Mouse (Mus musculus) midbrain, postnatal 0 days (tissue): Measurements from ENCODE around the gene Gm3072. TPM values are rescaled to one million over a fixed set of nuclear protein-coding genes. Genes with fewer than 3 reads are reported as not detected.
"Not testable (repeated sequence)": the region's sequence is repeated elsewhere in the genome, so short reads cannot be mapped to it uniquely, and the experiment has no call there.

ENCODE experiments used
- ATAC-seq: fragments of 200-750 bp; cut with Nextera tagmentation; 2 replicates; pipeline ENCODE4 v1.8.0; 2017; ENCODE audit warnings: moderate number of reproducible peaks, mild to moderate bottlenecking, moderate TSS enrichment, moderate library complexity; ENCODE audit not compliant: low FRiP score
- DNase-seq: peaks from one replicate; pipeline ENCODE4 v3.0.0-alpha.2; 2015; ENCODE audit warnings: low spot score
- H3K27ac ChIP-seq: fragments of 300-500 bp; sonication (generic); 2 replicates; pipeline ENCODE4 v1.5.1; 2014; ENCODE audit warnings: low read depth, mild to moderate bottlenecking, low read length, mixed read lengths
- H3K27me3 ChIP-seq: fragments of 300-500 bp; sonication (generic); 2 replicates; pipeline ENCODE4 v1.6.1; 2014; ENCODE audit warnings: low read length, control low read depth, mixed read lengths; ENCODE audit not compliant: insufficient read depth
- H3K36me3 ChIP-seq: fragments of 300-500 bp; sonication (generic); 2 replicates; pipeline ENCODE4 v1.6.1; 2014; ENCODE audit warnings: low read length, control low read depth, mixed read lengths; ENCODE audit not compliant: insufficient read depth
- H3K4me1 ChIP-seq: fragments of 300-500 bp; sonication (generic); 2 replicates; pipeline ENCODE4 v1.6.1; 2014; ENCODE audit warnings: mild to moderate bottlenecking, control low read depth, antibody characterized with exemption, low read length, mixed read lengths; ENCODE audit not compliant: insufficient read depth
- H3K4me2 ChIP-seq: fragments of 300-500 bp; sonication (generic); 2 replicates; pipeline ENCODE4 v1.6.1; 2014; ENCODE audit warnings: low read depth, mild to moderate bottlenecking, low read length, mixed read lengths; ENCODE audit not compliant: poor library complexity, severe bottlenecking
- H3K4me3 ChIP-seq: fragments of 300-500 bp; sonication (generic); 2 replicates; pipeline ENCODE4 v1.5.1; 2014; ENCODE audit warnings: low read depth, mild to moderate bottlenecking, low read length, moderate library complexity
- H3K9ac ChIP-seq: fragments of 300-500 bp; sonication (generic); replicated peaks from 2 replicates; pipeline ENCODE4 v1.6.1; 2014; ENCODE audit warnings: mild to moderate bottlenecking, low read length, moderate library complexity, mixed read lengths; ENCODE audit not compliant: poor library complexity, severe bottlenecking
- H3K9me3 ChIP-seq: fragments of 300-500 bp; sonication (generic); 2 replicates; pipeline ENCODE4 v1.6.1; 2016; ENCODE audit warnings: low read length, control low read depth
- WGBS: fragments of 180-500 bp; shearing (Covaris S2); extraction: QIAGEN DNeasy Blood & Tissue Kit; methylation state at CpG from one replicate; pipeline ENCODE4 v1.1.7; 2014; 5-methylcytosine and 5-hydroxymethylcytosine counted together
- polyA plus RNA-seq: library from polyadenylated mRNA; unstranded; fragments of >200 nt; fragmentation: Nextera tagmentation; extraction: Ambion mirVana; gene quantifications from 2 replicates; pipeline ENCODE4 v1.2.1, GENCODE M21; 2015
- total RNA-seq: library from RNA; depleted of rRNA; stranded (reverse); fragments of >200 nt; gene quantifications from 2 replicates; pipeline ENCODE4 v1.2.3, GENCODE M21; 2014; rRNA removed

The Gm3072 gene
- total RNA-seq (not detected in 2 replicates), polyA plus RNA-seq (not detected in 2 replicates)

GRCm38 (mm10) chr14:41624512-41624911, at the start of gene Gm3072:
TSS of gene Gm3072 (minus strand) at chr14:41624612.
- H3K9me3 ChIP-seq, H3K4me2 ChIP-seq, H3K27ac ChIP-seq, DNase-seq, ATAC-seq, H3K4me3 ChIP-seq, H3K9ac ChIP-seq, H3K4me1 ChIP-seq, H3K36me3 ChIP-seq, H3K27me3 ChIP-seq: not testable (repeated sequence)
- WGBS: 79% methylated on average over 1 of the region's 2 CpGs

DNA sequence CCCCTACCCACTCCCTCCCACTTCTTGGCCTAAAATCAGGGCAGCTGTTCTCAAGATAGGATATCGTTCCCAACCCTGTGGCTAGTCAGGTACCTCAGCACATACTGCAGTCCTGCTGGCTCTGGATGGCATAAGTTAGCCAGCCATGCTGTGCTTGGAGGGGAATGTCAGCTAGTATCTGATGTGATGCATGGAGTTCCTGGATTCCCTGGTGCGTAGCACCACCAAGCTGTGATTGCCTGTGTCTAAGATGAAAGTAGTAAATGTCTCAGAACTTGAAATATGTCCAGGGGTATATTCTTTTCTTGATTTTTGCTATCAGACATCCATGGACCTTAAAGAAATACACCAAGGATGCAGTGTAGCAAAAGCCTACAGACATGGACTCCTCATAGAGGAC, 23.8 kb upstream of the Gm3072 start:
- DNase-seq, H3K4me3 ChIP-seq, H3K4me2 ChIP-seq, H3K4me1 ChIP-seq, H3K36me3 ChIP-seq, ATAC-seq, H3K27me3 ChIP-seq, H3K27ac ChIP-seq, H3K9me3 ChIP-seq, H3K9ac ChIP-seq: not testable (repeated sequence)
- 76% methylated on average over 2 of the region's 2 CpGs for WGBS

DNA sequence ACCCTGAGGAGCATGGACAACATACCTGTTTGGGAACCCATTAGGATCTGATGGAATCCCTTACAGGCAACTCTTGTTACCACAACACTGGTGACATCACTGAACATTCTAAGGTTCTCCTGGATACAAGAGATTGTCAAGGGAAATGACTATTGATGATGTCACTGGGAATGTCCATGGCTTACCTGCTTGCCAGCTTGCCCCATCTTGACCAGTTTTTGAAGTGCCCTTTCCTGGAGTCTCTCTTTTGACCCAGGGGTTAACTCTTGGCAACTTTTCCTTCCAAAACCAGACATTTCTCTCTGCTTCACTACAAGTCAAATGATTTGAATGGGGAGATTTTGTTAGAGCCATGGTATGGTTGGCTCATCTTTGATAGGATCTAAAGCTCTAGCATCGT, 22.0 kb upstream of the Gm3072 start, which contains the start of gene Gm3676:
TSS of gene Gm3676 (minus strand) at position 101 of the 400 bp plus-strand sequence.
- DNase-seq, H3K9ac ChIP-seq, H3K27ac ChIP-seq, H3K4me1 ChIP-seq, H3K4me2 ChIP-seq, H3K9me3 ChIP-seq, H3K36me3 ChIP-seq, H3K27me3 ChIP-seq, ATAC-seq, H3K4me3 ChIP-seq: not testable (repeated sequence)
- WGBS: no CpG with 5 or more reads among the region's 1 CpGs

DNA sequence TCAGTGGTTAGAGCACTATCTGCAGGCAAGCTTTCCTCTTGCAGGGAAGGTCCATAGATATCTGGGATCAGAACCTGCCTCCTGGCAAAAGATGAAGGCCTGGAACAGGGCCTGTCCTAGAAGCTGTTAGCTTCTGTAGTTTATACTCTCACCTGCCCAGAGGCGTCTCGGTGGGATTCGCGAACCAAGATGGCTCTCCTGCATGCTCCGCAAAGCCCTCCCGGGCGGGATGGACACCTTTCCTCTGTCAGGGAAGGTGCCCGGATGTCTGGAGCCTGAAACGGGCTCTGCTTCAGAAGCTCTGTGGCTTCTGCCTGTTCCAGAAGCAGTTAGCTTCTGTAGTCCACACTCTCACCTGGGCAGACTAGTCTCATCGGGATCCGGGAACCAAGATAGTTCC, 5.7 kb upstream of the Gm3072 start:
- 93% methylated on average over 9 of the region's 11 CpGs for WGBS
- not testable (repeated sequence) for H3K36me3 ChIP-seq, H3K9ac ChIP-seq, DNase-seq, H3K27ac ChIP-seq, H3K4me1 ChIP-seq, H3K4me2 ChIP-seq, ATAC-seq, H3K27me3 ChIP-seq, H3K4me3 ChIP-seq, H3K9me3 ChIP-seq

- DNase-seq, H3K4me3 ChIP-seq, H3K27me3 ChIP-seq, H3K9me3 ChIP-seq, ATAC-seq, H3K4me1 ChIP-seq, H3K9ac ChIP-seq, H3K36me3 ChIP-seq, H3K4me2 ChIP-seq, H3K27ac ChIP-seq: not testable (repeated sequence)
- WGBS: 92% methylated on average over 4 of the region's 5 CpGs
These were observed 1.9 kb downstream of the Gm3072 start for GRCm38 (mm10) chr14:41622535-41622934.

GRCm38 (mm10) chr14:41610690-41611089, 13.7 kb downstream of the Gm3072 start:
- not testable (repeated sequence) for H3K4me1 ChIP-seq, ATAC-seq
- 91% methylated on average over 1 of the region's 1 CpGs for WGBS

DNA sequence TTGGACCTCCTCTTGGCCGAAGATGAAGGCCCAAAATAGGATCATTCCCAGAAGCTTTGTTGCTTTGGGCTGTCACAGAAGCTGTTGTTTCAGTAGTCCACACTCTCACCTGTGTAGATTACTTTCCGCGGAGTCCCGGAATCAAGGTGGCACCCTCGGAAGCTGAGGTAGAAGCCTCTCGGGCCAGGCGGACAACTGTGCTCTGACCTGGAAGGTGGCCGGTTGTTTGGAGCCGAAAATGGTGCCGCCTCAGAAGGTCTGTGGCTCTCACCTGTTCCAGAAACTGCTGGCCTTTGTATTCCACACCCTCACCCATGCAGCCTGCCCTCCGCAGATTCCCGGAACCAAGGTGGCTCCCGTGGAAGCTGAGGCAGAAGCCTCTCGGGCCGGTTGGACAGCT, 23.5 kb downstream of the Gm3072 start:
- not testable (repeated sequence) for H3K9me3 ChIP-seq, H3K27ac ChIP-seq, DNase-seq, H3K4me2 ChIP-seq, H3K4me3 ChIP-seq, H3K27me3 ChIP-seq, H3K9ac ChIP-seq, H3K4me1 ChIP-seq, H3K36me3 ChIP-seq, ATAC-seq
- WGBS: 93% methylated on average over 15 of the region's 15 CpGs

More at GRCm38 (mm10) chr14:41610690-41611089, 13.7 kb downstream of the Gm3072 start:
- H3K9me3 ChIP-seq, H3K4me3 ChIP-seq, DNase-seq, H3K4me2 ChIP-seq, H3K27me3 ChIP-seq, H3K36me3 ChIP-seq, H3K9ac ChIP-seq, H3K27ac ChIP-seq: not testable (repeated sequence)

GRCm38 (mm10) chr14:41586346-41586745, 38.1 kb downstream of the Gm3072 start:
- H3K36me3 ChIP-seq, H3K9ac ChIP-seq, H3K9me3 ChIP-seq, H3K27ac ChIP-seq, DNase-seq, H3K27me3 ChIP-seq, ATAC-seq, H3K4me1 ChIP-seq, H3K4me3 ChIP-seq, H3K4me2 ChIP-seq: not testable (repeated sequence)
- WGBS: 88% methylated on average over 1 of the region's 1 CpGs

DNA sequence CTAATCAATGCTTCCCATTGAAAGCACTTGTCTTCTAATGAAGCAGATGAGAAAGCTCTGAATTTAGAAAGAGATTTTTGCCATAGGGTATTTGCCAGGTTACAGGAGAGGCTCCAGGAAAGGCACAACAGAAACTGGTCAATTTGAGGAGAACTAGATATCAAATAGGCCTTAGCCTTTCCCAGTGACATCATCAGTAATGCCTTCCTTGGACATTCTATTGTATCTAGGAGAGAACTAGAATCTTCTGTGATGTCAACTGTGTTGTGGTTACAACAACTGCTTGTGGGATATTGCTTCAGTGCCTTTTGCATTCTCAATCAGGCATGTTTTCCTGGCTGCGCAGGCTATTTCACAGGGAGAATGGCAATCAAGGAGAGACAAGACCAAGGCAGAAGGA, 51.5 kb downstream of the Gm3072 start, which contains the start of gene 1700049E17Rik2:
TSS of gene 1700049E17Rik2 (plus strand) at position 301 of the 400 bp plus-strand sequence.
- not testable (repeated sequence) for H3K27me3 ChIP-seq, H3K36me3 ChIP-seq, ATAC-seq, H3K27ac ChIP-seq, DNase-seq, H3K9ac ChIP-seq, H3K4me2 ChIP-seq, H3K4me3 ChIP-seq, H3K9me3 ChIP-seq, H3K4me1 ChIP-seq
- WGBS: no CpG with 5 or more reads among the region's 1 CpGs
